Mouse (Mus musculus): ENCODE measurements around the gene Manba.

Manba gene

GRCm38 (mm10) chr3:135581606-135582117 is 96.3 kb downstream of the Manba start:
- peak; percentile 35 to 38 for DNase-seq (ENCODE audit: low spot score in 2 of 2)

- no peak for DNase-seq (ENCODE audit: low spot score in 2 of 2)
These were observed 96.8 kb downstream of the Manba start for GRCm38 (mm10) chr3:135582246-135582645.

GRCm38 (mm10) chr3:135585482-135585881 is 100.1 kb downstream of the Manba start:
- DNase-seq (ENCODE audit: low spot score in 2 of 2), result no peak

GRCm38 (mm10) chr3:135586060-135586459 is 100.6 kb downstream of the Manba start:
- DNase-seq (ENCODE audit: low spot score in 2 of 2), result no peak

DNA sequence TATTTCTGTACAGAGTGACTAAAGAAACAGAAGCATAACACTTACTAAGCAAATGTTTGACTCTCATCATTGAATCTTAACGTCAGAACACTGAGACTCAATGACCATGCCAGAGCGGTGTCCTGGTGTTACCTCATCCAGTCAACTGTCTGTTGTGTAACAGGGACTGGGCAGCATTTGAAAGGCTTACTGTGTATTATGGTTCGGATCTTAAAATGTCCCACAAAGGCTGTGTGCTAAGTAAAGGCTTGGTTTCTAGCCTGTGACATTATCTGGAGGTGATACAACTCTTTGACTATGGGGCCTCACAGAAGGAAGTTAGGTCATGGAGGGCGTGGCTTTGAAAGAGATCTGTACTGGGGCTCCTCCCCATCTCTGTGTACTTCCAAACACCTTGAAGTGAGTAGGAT is 101.1 kb downstream of the Manba start:
- DNase-seq (ENCODE audit: low spot score in 2 of 2), result no peak

DNA sequence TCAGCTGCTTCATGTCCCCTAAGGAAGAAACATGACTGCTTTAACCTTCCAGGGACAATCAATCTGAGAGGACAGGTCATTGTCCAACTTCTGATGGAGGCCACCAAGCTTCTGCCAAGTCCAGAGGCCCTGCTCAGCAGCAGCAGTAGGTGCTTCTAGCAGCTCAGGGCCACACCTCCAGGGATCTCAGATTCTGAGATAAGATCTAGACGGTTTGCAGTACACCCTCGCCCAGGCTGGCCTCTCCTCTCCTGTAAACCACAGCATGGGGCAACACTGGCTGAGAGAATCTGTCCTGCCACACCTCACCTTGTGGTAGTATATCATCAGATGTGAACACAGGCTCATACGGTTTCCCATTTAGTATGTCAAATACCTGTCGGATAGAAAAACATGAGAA is 105.1 kb downstream of the Manba start:
- no peak for DNase-seq (ENCODE audit: low spot score in 2 of 2)

GRCm38 (mm10) chr3:135591376-135591775 is 106.0 kb downstream of the Manba start:
- DNase-seq (ENCODE audit: low spot score in 2 of 2), result no peak

DNA sequence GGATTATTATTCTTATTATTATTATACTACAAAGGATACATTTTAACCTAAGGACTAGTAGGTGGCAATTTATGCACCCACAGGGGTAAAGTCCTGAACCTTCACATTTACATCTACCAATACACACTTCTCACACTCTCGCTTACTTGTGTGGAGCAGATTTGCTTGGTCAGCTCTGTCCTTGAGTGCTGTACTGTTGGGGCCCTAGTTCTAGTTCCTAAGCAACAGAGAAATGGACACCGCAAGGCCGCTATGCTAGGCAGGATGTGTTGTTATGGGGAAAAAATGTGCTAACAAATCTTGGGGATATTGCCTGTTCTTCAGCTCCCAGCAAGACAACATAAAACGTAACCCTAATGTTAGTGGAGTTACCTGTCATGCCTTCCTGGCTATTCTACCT is 106.6 kb downstream of the Manba start:
- DNase-seq (ENCODE audit: low spot score in 2 of 2), result no peak

DNA sequence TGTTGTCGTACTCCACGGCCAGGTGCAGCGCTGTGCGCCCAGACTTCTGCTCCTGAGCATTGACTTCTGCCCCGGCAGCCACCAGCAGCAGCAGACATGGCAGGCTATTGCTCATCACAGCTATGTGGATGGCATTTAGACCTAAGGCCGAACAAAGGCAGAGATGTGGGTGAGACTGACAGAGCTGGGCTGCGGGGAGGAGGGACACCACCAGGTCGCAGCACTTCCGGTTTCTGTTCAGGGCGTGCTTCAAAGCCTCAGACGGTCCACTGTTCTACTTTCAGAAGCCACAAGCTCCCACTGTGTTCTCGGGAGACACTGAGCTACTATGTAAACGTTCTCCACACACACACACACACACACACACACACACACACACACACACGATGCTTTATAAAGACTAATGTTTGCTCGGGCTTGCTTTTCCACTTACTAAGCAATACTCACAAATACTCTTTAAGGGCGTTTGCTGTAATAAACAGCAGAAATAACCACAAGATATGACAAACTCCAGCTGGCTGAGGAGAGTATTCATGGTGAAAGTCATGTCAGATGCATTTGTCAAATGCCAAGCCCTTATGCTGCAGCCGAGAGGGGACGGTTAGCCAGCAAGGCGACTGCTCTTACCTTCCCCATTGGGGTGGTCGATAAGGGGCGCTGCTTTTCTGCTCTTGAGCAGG is 109.0 kb downstream of the Manba start:
- peak in 1 of 2 experiments; percentile 49 for DNase-seq (ENCODE audit: low spot score in 2 of 2)

GRCm38 (mm10) chr3:135597014-135597413 is 111.6 kb downstream of the Manba start:
- DNase-seq (ENCODE audit: low spot score in 2 of 2), result no peak

DNA sequence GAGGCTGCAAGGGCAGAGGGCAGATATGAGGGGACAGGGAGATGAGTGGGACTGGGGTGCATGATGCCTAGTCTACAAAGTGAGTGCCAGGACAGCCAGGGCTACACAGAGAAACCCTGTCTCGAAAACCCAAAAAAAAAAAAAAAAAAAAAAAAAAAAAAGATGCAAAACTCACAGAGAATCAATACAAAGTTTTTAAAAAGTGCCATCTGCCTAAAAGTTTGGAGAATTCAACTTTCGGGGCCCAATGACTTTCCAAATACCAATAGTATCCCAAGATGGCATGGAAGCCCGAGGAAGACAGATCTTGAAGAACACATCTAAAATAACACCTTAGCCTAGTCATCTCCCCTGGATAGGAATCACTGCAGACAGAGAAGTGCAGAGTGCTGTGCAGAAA is 112.9 kb downstream of the Manba start:
- DNase-seq (ENCODE audit: low spot score in 2 of 2), result no peak

DNA sequence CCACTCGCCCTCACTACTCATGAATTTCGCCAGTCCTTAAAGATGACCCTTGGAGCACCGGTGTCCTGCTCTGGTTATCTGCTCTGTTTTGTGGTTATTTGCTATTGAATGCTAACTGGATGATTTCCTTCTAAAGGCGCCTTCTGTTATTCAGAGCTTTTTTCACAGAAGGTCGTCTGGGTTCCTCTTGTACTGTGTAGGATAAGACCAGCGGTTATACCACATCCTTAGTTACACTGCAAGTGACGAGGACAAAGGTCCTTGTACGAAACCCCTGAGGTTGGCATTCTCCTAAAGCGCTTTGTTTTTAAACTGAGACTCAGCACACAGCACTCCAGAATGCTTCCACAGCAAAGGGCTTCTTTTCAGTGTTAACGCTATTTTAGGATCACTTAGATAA is 117.3 kb downstream of the Manba start:
- DNase-seq (ENCODE audit: low spot score in 2 of 2), result no peak

DNA sequence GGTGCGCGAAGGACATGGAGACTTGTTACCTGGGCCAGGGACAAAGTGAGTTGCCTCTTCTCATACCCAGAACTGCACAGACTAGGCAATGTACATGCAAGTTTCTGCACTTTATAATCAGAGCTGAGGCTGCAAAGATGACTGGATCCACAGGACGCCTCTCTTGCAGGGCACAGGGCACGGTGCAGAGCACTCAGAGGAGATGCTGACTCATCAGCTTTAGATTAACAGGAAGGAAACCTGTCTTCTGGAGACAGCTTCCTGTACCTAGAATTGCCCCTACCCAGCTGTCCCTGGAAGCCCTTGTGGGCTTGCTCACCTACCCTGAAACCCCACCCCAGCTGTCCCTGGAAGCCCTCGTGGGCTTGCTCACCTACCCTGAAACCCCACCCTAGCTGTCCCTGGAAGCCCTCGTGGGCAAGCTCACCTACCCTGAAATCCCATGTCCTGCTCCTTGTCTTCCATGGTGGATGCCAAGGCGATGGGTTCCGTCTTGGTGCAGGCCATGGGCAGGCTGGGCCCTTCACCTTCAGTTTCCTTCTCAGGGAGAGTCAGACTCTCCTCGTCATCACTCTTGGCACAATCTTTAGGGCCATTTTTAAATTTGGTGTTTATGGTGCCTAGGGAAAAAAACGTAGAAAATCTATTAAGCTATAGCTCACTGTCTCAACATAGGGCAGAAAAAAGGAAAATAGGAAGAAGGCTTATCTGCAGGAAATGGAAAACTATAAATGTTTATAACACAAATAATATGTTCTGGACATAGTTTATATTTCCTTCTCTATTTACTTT is 119.4 kb downstream of the Manba start:
- peak; percentile 31 to 34 for DNase-seq (ENCODE audit: low spot score in 2 of 2)

DNA sequence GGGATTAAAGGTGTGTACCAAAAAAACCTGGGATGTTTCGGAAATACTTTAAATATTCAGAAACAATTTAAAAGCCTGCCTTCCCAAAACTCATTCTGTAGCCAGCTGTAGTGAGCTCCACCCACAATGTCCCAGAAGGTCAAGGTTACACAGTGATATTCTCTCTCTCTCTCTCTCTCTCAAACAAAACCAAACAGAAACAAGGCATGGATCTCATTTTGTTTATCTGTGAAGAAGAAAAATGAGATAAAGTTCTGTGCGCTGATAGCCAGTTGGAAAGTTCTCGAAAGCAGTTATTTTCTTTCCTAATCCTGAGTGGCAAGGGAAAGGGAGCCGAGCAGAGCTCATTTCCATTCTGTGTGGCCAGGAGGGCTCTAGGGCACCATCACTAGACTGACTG is 120.1 kb downstream of the Manba start:
- DNase-seq (ENCODE audit: low spot score in 2 of 2), result no peak

GRCm38 (mm10) chr3:135606592-135606991 is 121.2 kb downstream of the Manba start:
- DNase-seq (ENCODE audit: low spot score in 2 of 2), result no peak

DNA sequence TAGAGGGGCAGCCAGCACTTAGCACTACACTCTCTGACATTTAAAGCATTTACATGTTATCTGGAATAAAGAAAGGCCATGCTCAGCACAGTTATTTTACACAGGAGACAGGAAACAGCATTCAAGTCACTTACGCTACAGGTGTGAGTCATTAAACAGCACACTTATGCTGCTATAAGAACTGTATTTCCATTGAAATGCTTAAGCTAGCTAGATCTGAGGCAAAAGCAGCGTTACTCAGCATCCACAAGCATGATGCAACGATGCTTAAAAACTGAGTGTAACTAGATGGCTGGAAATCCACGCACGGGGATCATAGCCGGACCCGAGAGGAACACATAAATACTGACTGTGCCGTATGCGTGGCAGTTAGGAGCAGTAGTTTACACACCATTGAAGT is 121.6 kb downstream of the Manba start:
- DNase-seq (ENCODE audit: low spot score in 2 of 2), result no peak

DNA sequence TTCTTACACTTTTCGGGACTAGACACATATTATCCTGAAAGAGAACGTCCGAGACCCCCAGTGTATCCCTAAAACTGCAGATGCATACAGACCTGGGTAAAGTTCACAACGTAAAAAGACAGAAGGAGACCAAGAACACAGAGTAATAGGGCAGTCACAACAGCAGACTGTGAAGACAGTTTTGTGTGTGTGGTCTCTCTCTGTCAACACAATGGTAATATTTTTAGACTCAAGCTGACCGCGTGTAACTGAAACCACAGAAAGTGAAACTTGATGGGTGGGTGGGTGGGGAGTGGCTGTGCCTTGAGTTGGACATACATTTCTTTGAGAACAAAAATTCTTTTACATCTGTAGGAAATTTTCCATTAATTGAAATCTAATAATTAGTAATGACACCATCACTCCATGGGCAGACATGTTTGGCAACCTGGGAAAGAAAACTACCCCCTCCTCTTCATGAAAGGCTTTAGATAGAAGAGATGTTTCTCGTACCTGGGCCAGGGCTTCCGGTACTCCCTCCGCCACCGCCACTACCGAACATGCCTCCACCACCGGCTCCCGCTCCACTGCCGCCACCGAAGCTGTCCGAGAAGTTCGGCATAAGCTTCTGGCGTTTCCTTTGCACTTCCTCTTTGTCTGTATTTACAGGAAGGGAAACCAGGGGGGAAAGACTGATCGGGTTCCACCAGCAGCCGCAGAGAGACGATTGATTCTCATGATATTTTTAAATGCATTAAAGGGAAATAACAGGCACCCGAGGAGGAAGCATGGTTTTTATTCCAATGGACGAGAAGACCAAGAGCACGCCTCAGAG is 122.5 kb downstream of the Manba start:
- DNase-seq (ENCODE audit: low spot score in 2 of 2), result peak in 1 of 2 experiments; percentile 36

DNA sequence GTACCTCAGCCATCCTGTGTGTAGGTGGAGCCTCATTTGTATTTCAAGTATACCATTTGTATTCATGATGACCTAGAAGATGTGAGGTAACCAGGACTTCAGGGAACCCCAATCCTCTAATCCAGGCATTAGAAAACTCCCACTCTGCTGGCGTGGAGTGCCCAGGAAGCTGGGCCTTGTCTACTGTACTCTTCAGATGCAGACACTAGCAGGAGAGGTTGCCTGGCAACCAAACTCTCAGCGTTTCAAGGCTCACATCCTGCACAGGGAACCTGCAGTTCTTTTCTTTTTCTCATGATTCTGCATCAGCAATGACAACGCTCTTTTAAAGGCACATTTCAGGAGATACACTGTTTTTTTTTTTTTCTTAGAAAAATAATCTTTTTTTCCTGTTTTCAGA is 124.8 kb downstream of the Manba start:
- no peak for DNase-seq (ENCODE audit: low spot score in 2 of 2)

DNA sequence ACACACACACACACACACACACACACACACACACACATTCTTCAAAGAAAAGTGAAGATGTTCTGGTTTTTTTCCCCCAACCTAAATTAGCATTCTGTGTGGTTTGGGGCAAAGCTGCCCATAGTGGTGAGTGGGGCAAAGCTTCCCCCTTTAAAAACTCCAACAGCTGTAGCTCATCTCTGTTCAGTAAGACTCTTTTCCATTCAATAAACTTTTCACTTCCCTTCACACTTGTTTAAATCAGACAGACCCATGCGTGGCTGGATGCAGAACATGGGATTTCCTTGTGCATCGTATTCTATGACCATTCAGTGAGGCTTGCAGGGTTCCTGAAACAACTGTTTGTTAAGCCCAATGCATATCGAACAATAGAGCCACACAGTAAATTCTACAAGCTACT is 129.0 kb downstream of the Manba start:
- DNase-seq (ENCODE audit: low spot score in 2 of 2), result no peak

DNA sequence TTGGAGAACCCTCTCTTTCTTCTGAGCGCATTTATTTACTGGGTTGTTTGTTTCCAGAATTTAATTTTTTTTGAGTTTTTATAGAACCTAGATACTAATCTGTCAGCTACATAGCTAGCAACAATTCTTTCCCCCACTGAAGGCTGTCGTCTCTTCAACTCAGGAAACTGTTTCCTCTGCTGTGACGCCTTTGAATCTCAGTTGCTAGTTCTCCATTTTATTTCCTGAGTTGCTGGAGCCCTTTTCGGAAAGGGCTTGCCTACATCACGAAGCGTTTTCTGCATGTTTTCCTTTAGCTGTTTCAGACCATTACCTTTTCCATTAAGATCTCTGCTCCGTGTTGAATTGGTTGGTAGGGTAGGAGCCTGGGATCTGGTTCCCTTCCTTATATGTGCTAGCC is 131.3 kb downstream of the Manba start:
- no peak for DNase-seq (ENCODE audit: low spot score in 2 of 2)

Data from thymus, postnatal 10 days (tissue).